Mouse (Mus musculus): ENCODE measurements around the gene Cd38.

GRCm38 (mm10) chr5:43927729-43928128 lies 59.4 kb downstream of the Cd38 start:
- TF ChIP-seq POLR2A (IDR thresholded peaks at IDR 0.05; ENCODE audit: borderline replicate concordance, extremely low read depth, insufficient read depth, insufficient read length, poor library complexity, severe bottlenecking): no peak
- no peak for TF ChIP-seq CTCF (IDR thresholded peaks at IDR 0.05; ENCODE audit: borderline replicate concordance, extremely low read depth, insufficient read depth, insufficient read length)
